Mouse (Mus musculus) intestine, embryonic 14.5 days (tissue): Measurements from ENCODE around the gene Zfp184. TPM values are rescaled to one million over a fixed set of nuclear protein-coding genes. Genes with fewer than 3 reads are reported as not detected.
A peak's percentile ranks its signal among the peaks of the same experiment; 100 is the strongest.

Source experiments
- ATAC-seq: fragments of 200-750 bp; cut with Nextera tagmentation; replicated peaks from 2 replicates; pipeline ENCODE4 v1.8.0; 2017; ENCODE audit warnings: low read depth, moderate number of reproducible peaks, moderate TSS enrichment, moderate library complexity; ENCODE audit not compliant: low FRiP score, low TSS enrichment
- DNase-seq: peaks from one replicate; pipeline ENCODE4 v3.0.0-alpha.2; 2018; ENCODE audit warnings: low spot score
- H3K27ac ChIP-seq: fragments of 300-500 bp; sonication (generic); 2 replicates; pipeline ENCODE4 v1.5.1; 2014; ENCODE audit warnings: low read depth, mild to moderate bottlenecking, control low read depth
- H3K27me3 ChIP-seq: fragments of 300-500 bp; sonication (generic); replicated peaks from 2 replicates; pipeline ENCODE4 v1.6.1; 2014; ENCODE audit warnings: low read length, control low read depth; ENCODE audit not compliant: control insufficient read depth, insufficient read depth
- H3K36me3 ChIP-seq: fragments of 300-500 bp; sonication (generic); 2 replicates; pipeline ENCODE4 v1.6.1; 2014; ENCODE audit warnings: low read length, control low read depth; ENCODE audit not compliant: control insufficient read depth, insufficient read depth
- H3K4me1 ChIP-seq: fragments of 300-500 bp; sonication (generic); replicated peaks from 2 replicates; pipeline ENCODE4 v1.6.1; 2014; ENCODE audit warnings: low read length, control low read depth, mixed read lengths; ENCODE audit not compliant: control insufficient read depth, insufficient read depth
- H3K4me2 ChIP-seq: fragments of 300-500 bp; sonication (generic); 2 replicates; pipeline ENCODE4 v1.6.1; 2014; ENCODE audit warnings: low read length
- H3K4me3 ChIP-seq: fragments of 300-500 bp; sonication (generic); 2 replicates; pipeline ENCODE4 v1.5.1; 2014; ENCODE audit warnings: low read depth, low read length, control low read depth, mixed read lengths
- H3K9ac ChIP-seq: fragments of 300-500 bp; sonication (generic); 2 replicates; pipeline ENCODE4 v1.6.1; 2014; ENCODE audit warnings: mild to moderate bottlenecking, low read length
- H3K9me3 ChIP-seq: fragments of 300-500 bp; sonication (generic); 2 replicates; pipeline ENCODE4 v1.6.1; 2016; ENCODE audit warnings: low read length, control low read depth; ENCODE audit not compliant: control insufficient read depth
- WGBS: fragments of 180-500 bp; shearing (Covaris S2); extraction: QIAGEN DNeasy Blood & Tissue Kit; methylation state at CpG from one replicate; pipeline ENCODE4 v1.1.7; 2014; 5-methylcytosine and 5-hydroxymethylcytosine counted together
- microRNA counts: library from miRNA; unstranded; fragments of <30 nt; microRNA quantifications from one replicate; lab custom pipeline; 2016
- microRNA-seq: library from miRNA; unstranded; fragments of <30 nt; microRNA quantifications from one replicate; pipeline ENCODE4, GENCODE M21; 2016
- polyA plus RNA-seq: library from polyadenylated mRNA; unstranded; fragments of >200 nt; fragmentation: Nextera tagmentation; extraction: Ambion mirVana; gene quantifications from 2 replicates; pipeline ENCODE4 v1.2.1, GENCODE M21; 2014

Zfp184 gene
- polyA plus RNA-seq, 1 experiment from 2014 or later, result 9.8 TPM

DNA sequence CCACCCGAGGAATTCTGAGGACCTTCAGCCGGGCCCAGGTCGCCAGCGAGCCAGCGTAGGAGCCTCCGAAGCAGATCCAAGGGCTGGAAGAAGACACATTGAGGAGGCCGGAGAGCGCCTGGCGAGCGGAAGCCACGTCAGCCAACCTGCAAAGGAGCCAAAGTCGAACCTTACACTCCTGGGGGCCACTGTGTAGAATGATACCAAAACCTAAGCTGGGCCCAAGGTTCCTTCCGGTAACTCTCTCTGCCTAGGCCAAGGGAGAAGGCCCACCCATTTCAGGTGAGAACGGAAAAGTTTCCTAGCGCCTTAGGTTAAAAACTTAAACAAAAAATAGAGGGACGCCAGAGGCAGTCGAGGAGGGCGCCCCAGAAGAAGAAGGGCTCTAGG, 62.2 kb downstream of the Zfp184 start:
- Histone ChIP-seq H3K27ac (no peak overlapping the region), H3K27me3 (peaks cover 96% of the 10 kb centered on the region), H3K36me3 (no peaks in the 10 kb centered on the region), H3K4me1 (peaks cover 7% of the 10 kb centered on the region; the same call in 1 of the 2 replicates), H3K9ac (0 out of 2 replicates have a peak overlapping the region, but pooled peaks have one; percentile 3), H3K4me3 (peak overlapping the region; percentile 55), H3K9me3 (no peaks in the 10 kb centered on the region), H3K4me2 (peak overlapping the region; percentile 91)
- WGBS, result 3% methylated on average over 18 of the region's 18 CpGs
- no peak for DNase-seq
- ATAC-seq, result no peak

GRCm38 (mm10) chr13:22007872-22008271, 63.0 kb downstream of the Zfp184 start:
- Histone ChIP-seq H3K36me3 (no peaks in the 10 kb centered on the region), H3K27ac (no peak overlapping the region), H3K27me3 (peaks cover 96% of the 10 kb centered on the region), H3K4me3 (peak overlapping the region; percentile 8; the same call in 1 of the 2 replicates), H3K9me3 (no peaks in the 10 kb centered on the region), H3K9ac (no peak overlapping the region), H3K4me2 (no peak overlapping the region), H3K4me1 (peaks cover 7% of the 10 kb centered on the region; the same call in 1 of the 2 replicates)
- 50% methylated on average over 7 of the region's 7 CpGs for WGBS
- ATAC-seq (no peak), DNase-seq (no peak)

DNA sequence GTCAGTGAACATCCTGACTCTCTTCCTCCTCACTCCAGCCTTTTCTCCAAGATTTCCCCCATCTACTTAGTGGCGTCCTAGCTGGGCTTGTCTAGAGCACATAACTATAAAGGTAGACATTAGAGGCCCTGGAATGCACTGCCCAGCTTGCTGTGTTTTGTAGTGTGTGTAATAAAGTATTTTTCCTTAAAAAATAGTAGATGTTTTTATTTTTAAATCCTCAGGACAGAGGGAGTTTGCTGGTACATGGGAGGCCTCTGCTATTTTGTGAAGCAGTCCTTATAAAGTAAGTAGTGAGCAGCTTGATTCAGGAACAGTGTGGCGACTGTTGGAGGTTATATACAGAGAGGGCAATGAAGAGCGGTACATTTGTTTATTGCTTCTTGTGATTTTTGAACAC, 63.8 kb downstream of the Zfp184 start:
- Histone ChIP-seq H3K4me1 (peaks cover 7% of the 10 kb centered on the region; the same call in 1 of the 2 replicates), H3K9ac (no peak overlapping the region), H3K27ac (no peak overlapping the region), H3K9me3 (no peaks in the 10 kb centered on the region), H3K36me3 (no peaks in the 10 kb centered on the region), H3K4me3 (no peak overlapping the region), H3K4me2 (no peak overlapping the region), H3K27me3 (peaks cover 94% of the 10 kb centered on the region)
- 76% methylated on average over 3 of the region's 3 CpGs for WGBS
- ATAC-seq (no peak), DNase-seq (no peak)

DNA sequence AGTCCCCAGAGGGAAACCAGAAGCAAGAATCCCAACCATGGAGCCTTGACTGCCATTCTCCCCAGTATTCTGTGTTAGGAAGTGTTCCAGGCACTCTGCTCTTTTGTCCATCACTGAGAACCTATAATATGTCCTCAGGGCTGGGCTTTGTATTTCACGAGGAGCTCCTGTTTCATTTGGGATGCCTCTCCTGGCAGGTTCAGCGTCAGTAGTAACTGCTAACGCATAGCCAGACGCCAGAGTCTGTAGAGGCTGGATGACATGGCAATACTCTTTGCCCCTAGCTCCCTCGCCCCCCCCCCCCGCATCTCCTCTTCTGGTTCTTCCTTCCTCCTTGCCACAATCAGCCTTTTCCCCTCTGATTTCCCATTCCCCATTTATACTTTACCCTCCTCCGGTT, 64.7 kb downstream of the Zfp184 start, which contains the start of gene Prss16:
Gene Prss16, minus strand, starts transcription at position 101 of the 400 bp plus-strand sequence.
- H3K27ac ChIP-seq, result no peak within 1 kb of the TSS
- WGBS, result 43% methylated on average over 7 of the region's 7 CpGs
- DNase-seq, result no peak
- H3K36me3 ChIP-seq, result no peaks in the 10 kb centered on the region
- no peak for ATAC-seq
- H3K27me3 ChIP-seq, result peaks cover 94% of the 10 kb centered on the region
- no peak within 1 kb of the TSS for H3K4me3 ChIP-seq
- H3K4me2 ChIP-seq, result no peak within 1 kb of the TSS
- H3K9ac ChIP-seq, result no peak within 1 kb of the TSS
- H3K9me3 ChIP-seq, result no peaks in the 10 kb centered on the region
- H3K4me1 ChIP-seq, result peaks cover 14% of the 10 kb centered on the region; the same call in 1 of the 2 replicates

MicroRNAs encoded within 50 kb of the gene (microRNA counts, 519-probe panel; counts per million panel counts)
- 4,599 counts per million, percentile 74 among the panel's probes with 10 or more counts for microRNA mmu-miR-1983 (lab: Ali Mortazavi, UCI)

Small RNAs within 50 kb of the gene (microRNA-seq; reads per million reads assigned to microRNA genes)
- gene Gm44456 (0.25 reads per million), gene Mir1983 (2,044 reads per million, percentile 84 among the genes with 10 or more reads in this experiment)

Other genes with a start within 250 kb of the Zfp184 start
- gene Olfr1359, start 247.0 kb upstream of the Zfp184 start, polyA plus RNA-seq, result not detected in 2 replicates
- 3.5 and 4.9 TPM in 2 replicates for gene Hist1h2bl, start 229.0 kb upstream of the Zfp184 start, polyA plus RNA-seq
- 26.2 and 47.7 TPM in 2 replicates for gene Hist1h2ai, start 228.7 kb upstream of the Zfp184 start, polyA plus RNA-seq
- gene Hist1h3h, start 227.4 kb upstream of the Zfp184 start, polyA plus RNA-seq, result 7.7 and 18.4 TPM in 2 replicates
- 4.0 and 5.3 TPM in 2 replicates for gene Hist1h2bm, start 223.1 kb upstream of the Zfp184 start, polyA plus RNA-seq
- 2.2 and 2.3 TPM in 2 replicates for gene Hist1h4j, start 210.0 kb upstream of the Zfp184 start, polyA plus RNA-seq
- 7.2 and 10.8 TPM in 2 replicates for gene Hist1h4k, start 194.6 kb upstream of the Zfp184 start, polyA plus RNA-seq
- 18.2 and 18.4 TPM in 2 replicates for gene Hist1h2ak, start 191.3 kb upstream of the Zfp184 start, polyA plus RNA-seq
- gene Hist1h2bn, start 191.0 kb upstream of the Zfp184 start, polyA plus RNA-seq, result 3.2 and 3.7 TPM in 2 replicates
- gene Hist1h1b, start 164.5 kb upstream of the Zfp184 start, polyA plus RNA-seq, result 16.0 and 16.8 TPM in 2 replicates
- gene Hist1h3i, start 161.7 kb upstream of the Zfp184 start, polyA plus RNA-seq, result 188 and 230 TPM in 2 replicates
- 10.1 TPM in 1 of 2 replicates, not detected in the other for gene Hist1h2an, start 157.9 kb upstream of the Zfp184 start, polyA plus RNA-seq
- gene Hist1h2bp, start 157.6 kb upstream of the Zfp184 start, polyA plus RNA-seq, result 0.74 and 1.8 TPM in 2 replicates
- gene Hist1h2bq, start 134.9 kb upstream of the Zfp184 start, polyA plus RNA-seq, result 19.9 and 23.4 TPM in 2 replicates
- gene Hist1h2ao, start 134.6 kb upstream of the Zfp184 start, polyA plus RNA-seq, result 4.0 TPM in 1 of 2 replicates, not detected in the other
- gene Hist1h4m, start 133.3 kb upstream of the Zfp184 start, polyA plus RNA-seq, result not detected in 2 replicates
- 20.6 and 22.9 TPM in 2 replicates for gene Hist1h4n, start 112.9 kb upstream of the Zfp184 start, polyA plus RNA-seq
- 4,338 and 4,830 TPM in 2 replicates for gene Hist1h2ap, start 111.6 kb upstream of the Zfp184 start, polyA plus RNA-seq
- 22.1 and 24.2 TPM in 2 replicates for gene Hist1h2br, start 111.4 kb upstream of the Zfp184 start, polyA plus RNA-seq
- not detected in 2 replicates for gene Pom121l2, start 36.1 kb downstream of the Zfp184 start, polyA plus RNA-seq
- gene Prss16, start 64.6 kb downstream of the Zfp184 start, polyA plus RNA-seq, result 0.46 and 1.1 TPM in 2 replicates
- 11.8 and 19.7 TPM in 2 replicates for gene Hist1h2ah, start 90.5 kb downstream of the Zfp184 start, polyA plus RNA-seq
- gene Hist1h2bk, start 90.8 kb downstream of the Zfp184 start, polyA plus RNA-seq, result 5.2 and 7.5 TPM in 2 replicates
- gene Hist1h4i, start 96.3 kb downstream of the Zfp184 start, polyA plus RNA-seq, result 18.9 and 19.6 TPM in 2 replicates
- 47.9 and 67.6 TPM in 2 replicates for gene Hist1h2ag, start 97.8 kb downstream of the Zfp184 start, polyA plus RNA-seq
- gene Hist1h2bj, start 98.1 kb downstream of the Zfp184 start, polyA plus RNA-seq, result 10.2 and 14.0 TPM in 2 replicates
- gene Vmn1r188, start 139.3 kb downstream of the Zfp184 start, polyA plus RNA-seq, result not detected in 2 replicates
- gene Vmn1r189, start 160.7 kb downstream of the Zfp184 start, polyA plus RNA-seq, result not detected in 2 replicates
- gene Vmn1r191, start 238.9 kb downstream of the Zfp184 start, polyA plus RNA-seq, result not detected in 2 replicates
- gene Vmn1r192, start 246.0 kb downstream of the Zfp184 start, polyA plus RNA-seq, result not detected in 2 replicates